Mouse (Mus musculus): ENCODE data around the gene Eri3. TPM values are rescaled to one million over a fixed set of nuclear protein-coding genes. Genes with fewer than 3 reads are reported as not detected.

The Eri3 gene
- polyA plus RNA-seq, 1 experiment from 2014 or later: 135 TPM

- Histone ChIP-seq H3K4me3 (ENCODE audit: low read depth, low read length) (no peak overlapping the region), H3K27ac (ENCODE audit: low read depth, low read length) (no peak overlapping the region), H3K9me3 (ENCODE audit: control insufficient read depth, low read length) (no peaks in the 10 kb centered on the region), H3K4me1 (ENCODE audit: control insufficient read depth, insufficient read depth, low read length) (peaks cover 11% of the 10 kb centered on the region; the same call in 1 of the 2 replicates), H3K36me3 (ENCODE audit: control insufficient read depth, insufficient read depth, low read length) (no peaks in the 10 kb centered on the region), H3K9ac (ENCODE audit: low read length) (no peak overlapping the region), H3K4me2 (ENCODE audit: low read depth) (no peak overlapping the region), H3K27me3 (ENCODE audit: control insufficient read depth, insufficient read depth, low read length) (no peaks in the 10 kb centered on the region)
- DNase-seq (ENCODE audit: low spot score) (no peak), ATAC-seq (ENCODE audit: insufficient read depth, low FRiP score, low TSS enrichment) (no peak)
- WGBS: 86% methylated on average over 7 of the region's 7 CpGs
These were observed 13.2 kb upstream of the Eri3 start for GRCm38 (mm10) chr4:117537002-117537401.

GRCm38 (mm10) chr4:117539329-117539980 is 10.7 kb upstream of the Eri3 start:
- ATAC-seq (ENCODE audit: insufficient read depth, low FRiP score, low TSS enrichment): no peak

GRCm38 (mm10) chr4:117540571-117540970 is 9.6 kb upstream of the Eri3 start:
- Histone ChIP-seq H3K4me2 (ENCODE audit: low read depth) (no peak overlapping the region), H3K4me3 (ENCODE audit: low read depth, low read length) (no peak overlapping the region), H3K36me3 (ENCODE audit: control insufficient read depth, insufficient read depth, low read length) (no peaks in the 10 kb centered on the region), H3K4me1 (ENCODE audit: control insufficient read depth, insufficient read depth, low read length) (peaks cover 11% of the 10 kb centered on the region; the same call in 1 of the 2 replicates), H3K9ac (ENCODE audit: low read length) (no peak overlapping the region), H3K9me3 (ENCODE audit: control insufficient read depth, low read length) (no peaks in the 10 kb centered on the region), H3K27ac (ENCODE audit: low read depth, low read length) (no peak overlapping the region), H3K27me3 (ENCODE audit: control insufficient read depth, insufficient read depth, low read length) (no peaks in the 10 kb centered on the region)
- ATAC-seq (ENCODE audit: insufficient read depth, low FRiP score, low TSS enrichment) (no peak), DNase-seq (ENCODE audit: low spot score) (no peak)
- WGBS: 40% methylated on average over 5 of the region's 5 CpGs

More at GRCm38 (mm10) chr4:117539329-117539980, 10.7 kb upstream of the Eri3 start:
- Histone ChIP-seq H3K9ac (ENCODE audit: low read length) (no peak overlapping the region), H3K4me1 (ENCODE audit: control insufficient read depth, insufficient read depth, low read length) (peaks cover 11% of the 10 kb centered on the region; the same call in 1 of the 2 replicates), H3K27me3 (ENCODE audit: control insufficient read depth, insufficient read depth, low read length) (no peaks in the 10 kb centered on the region), H3K36me3 (ENCODE audit: control insufficient read depth, insufficient read depth, low read length) (no peaks in the 10 kb centered on the region), H3K4me2 (ENCODE audit: low read depth) (no peak overlapping the region), H3K4me3 (ENCODE audit: low read depth, low read length) (no peak overlapping the region), H3K9me3 (ENCODE audit: control insufficient read depth, low read length) (no peaks in the 10 kb centered on the region), H3K27ac (ENCODE audit: low read depth, low read length) (no peak overlapping the region)
- peak; percentile 44 for DNase-seq (ENCODE audit: low spot score)
- WGBS: 62% methylated on average over 8 of the region's 8 CpGs

- Histone ChIP-seq H3K4me1 (ENCODE audit: control insufficient read depth, insufficient read depth, low read length) (no peaks in the 10 kb centered on the region), H3K4me2 (ENCODE audit: low read depth) (no peak overlapping the region), H3K27me3 (ENCODE audit: control insufficient read depth, insufficient read depth, low read length) (no peaks in the 10 kb centered on the region), H3K9me3 (ENCODE audit: control insufficient read depth, low read length) (no peaks in the 10 kb centered on the region), H3K4me3 (ENCODE audit: low read depth, low read length) (no peak overlapping the region), H3K27ac (ENCODE audit: low read depth, low read length) (no peak overlapping the region), H3K36me3 (ENCODE audit: control insufficient read depth, insufficient read depth, low read length) (no peaks in the 10 kb centered on the region), H3K9ac (ENCODE audit: low read length) (no peak overlapping the region)
- 94% methylated on average over 3 of the region's 3 CpGs for WGBS
- no peak for DNase-seq (ENCODE audit: low spot score)
- no peak for ATAC-seq (ENCODE audit: insufficient read depth, low FRiP score, low TSS enrichment)
These were observed 4.7 kb upstream of the Eri3 start for GRCm38 (mm10) chr4:117545448-117545847.

GRCm38 (mm10) chr4:117546616-117547015 is 3.5 kb upstream of the Eri3 start:
- H3K4me1 ChIP-seq (ENCODE audit: control insufficient read depth, insufficient read depth, low read length): peaks cover 6% of the 10 kb centered on the region; the same call in 1 of the 2 replicates
- H3K9ac ChIP-seq (ENCODE audit: low read length): no peak overlapping the region
- no peaks in the 10 kb centered on the region for H3K27me3 ChIP-seq (ENCODE audit: control insufficient read depth, insufficient read depth, low read length)
- DNase-seq (ENCODE audit: low spot score) (no peak), ATAC-seq (ENCODE audit: insufficient read depth, low FRiP score, low TSS enrichment) (no peak)
- no peak overlapping the region for H3K4me2 ChIP-seq (ENCODE audit: low read depth)
- no peak overlapping the region for H3K27ac ChIP-seq (ENCODE audit: low read depth, low read length)
- H3K4me3 ChIP-seq (ENCODE audit: low read depth, low read length): no peak overlapping the region
- no peaks in the 10 kb centered on the region for H3K36me3 ChIP-seq (ENCODE audit: control insufficient read depth, insufficient read depth, low read length)
- WGBS: 79% methylated on average over 6 of the region's 6 CpGs
- H3K9me3 ChIP-seq (ENCODE audit: control insufficient read depth, low read length): no peaks in the 10 kb centered on the region

GRCm38 (mm10) chr4:117549576-117549975 is 589 bp upstream of the Eri3 start:
- DNase-seq (ENCODE audit: low spot score): no peak
- Histone ChIP-seq H3K9me3 (ENCODE audit: control insufficient read depth, low read length) (no peaks in the 10 kb centered on the region), H3K27ac (ENCODE audit: low read depth, low read length) (no peak overlapping the region), H3K36me3 (ENCODE audit: control insufficient read depth, insufficient read depth, low read length) (no peaks in the 10 kb centered on the region), H3K4me1 (ENCODE audit: control insufficient read depth, insufficient read depth, low read length) (peaks cover 6% of the 10 kb centered on the region; the same call in 1 of the 2 replicates), H3K4me2 (ENCODE audit: low read depth) (no peak overlapping the region), H3K9ac (ENCODE audit: low read length) (no peak overlapping the region), H3K4me3 (ENCODE audit: low read depth, low read length) (no peak overlapping the region), H3K27me3 (ENCODE audit: control insufficient read depth, insufficient read depth, low read length) (no peaks in the 10 kb centered on the region)
- WGBS: 50% methylated on average over 6 of the region's 6 CpGs
- ATAC-seq (ENCODE audit: insufficient read depth, low FRiP score, low TSS enrichment): no peak

- Histone ChIP-seq H3K36me3 (ENCODE audit: control insufficient read depth, insufficient read depth, low read length) (no peaks in the 10 kb centered on the region), H3K27me3 (ENCODE audit: control insufficient read depth, insufficient read depth, low read length) (no peaks in the 10 kb centered on the region), H3K9me3 (ENCODE audit: control insufficient read depth, low read length) (no peaks in the 10 kb centered on the region), H3K9ac (ENCODE audit: low read length) (no peak overlapping the region; the same call in 1 of the 2 replicates), H3K4me3 (ENCODE audit: low read depth, low read length) (peak overlapping the region; percentile 89), H3K4me1 (ENCODE audit: control insufficient read depth, insufficient read depth, low read length) (peaks cover 9% of the 10 kb centered on the region; the same call in 1 of the 2 replicates), H3K27ac (ENCODE audit: low read depth, low read length) (no peak overlapping the region), H3K4me2 (ENCODE audit: low read depth) (peak overlapping the region; percentile 79)
- DNase-seq (ENCODE audit: low spot score) (no peak), ATAC-seq (ENCODE audit: insufficient read depth, low FRiP score, low TSS enrichment) (no peak)
- 47% methylated on average over 8 of the region's 8 CpGs for WGBS
These were observed 1.2 kb downstream of the Eri3 start for GRCm38 (mm10) chr4:117551144-117552000.

- Histone ChIP-seq H3K27ac (ENCODE audit: low read depth, low read length) (no peak overlapping the region), H3K4me1 (ENCODE audit: control insufficient read depth, insufficient read depth, low read length) (peaks cover 11% of the 10 kb centered on the region; the same call in 1 of the 2 replicates), H3K9ac (ENCODE audit: low read length) (no peak overlapping the region), H3K4me3 (ENCODE audit: low read depth, low read length) (no peak overlapping the region), H3K9me3 (ENCODE audit: control insufficient read depth, low read length) (no peaks in the 10 kb centered on the region), H3K36me3 (ENCODE audit: control insufficient read depth, insufficient read depth, low read length) (no peaks in the 10 kb centered on the region), H3K27me3 (ENCODE audit: control insufficient read depth, insufficient read depth, low read length) (no peaks in the 10 kb centered on the region), H3K4me2 (ENCODE audit: low read depth) (no peak overlapping the region)
- 57% methylated on average over 2 of the region's 2 CpGs for WGBS
- DNase-seq (ENCODE audit: low spot score): no peak
- ATAC-seq (ENCODE audit: insufficient read depth, low FRiP score, low TSS enrichment): no peak
These were observed 5.3 kb downstream of the Eri3 start for GRCm38 (mm10) chr4:117555495-117555894.
